Mouse (Mus musculus) retina, adult 2 months (tissue): ENCODE measurements around the gene Dtd1.

Experiments
- DNase-seq: peaks from one replicate; pipeline ENCODE4 v3.0.0-alpha.2; 2012; ENCODE audit warnings: low read depth, low spot score

Dtd1 gene

GRCm38 (mm10) chr2:144768375-144769117, 168.8 kb downstream of the Dtd1 start:
- DNase-seq: no peak

GRCm38 (mm10) chr2:144769118-144769496, 169.4 kb downstream of the Dtd1 start:
- no peak for DNase-seq

- DNase-seq: no peak
These were observed 169.9 kb downstream of the Dtd1 start for GRCm38 (mm10) chr2:144769556-144769955.

- DNase-seq: no peak
These were observed 170.8 kb downstream of the Dtd1 start for GRCm38 (mm10) chr2:144770452-144770941.

- no peak for DNase-seq
These were observed 172.1 kb downstream of the Dtd1 start for GRCm38 (mm10) chr2:144771841-144772240.

GRCm38 (mm10) chr2:144774636-144775160, 175.0 kb downstream of the Dtd1 start:
- DNase-seq: no peak

GRCm38 (mm10) chr2:144775626-144776025, 175.9 kb downstream of the Dtd1 start:
- DNase-seq: no peak

GRCm38 (mm10) chr2:144779263-144779662, 179.6 kb downstream of the Dtd1 start:
- no peak for DNase-seq

GRCm38 (mm10) chr2:144780731-144781130, 181.0 kb downstream of the Dtd1 start:
- no peak for DNase-seq

GRCm38 (mm10) chr2:144781871-144782270, 182.2 kb downstream of the Dtd1 start:
- DNase-seq: no peak

- no peak for DNase-seq
These were observed 182.8 kb downstream of the Dtd1 start for GRCm38 (mm10) chr2:144782481-144782880.

GRCm38 (mm10) chr2:144783190-144783589, 183.5 kb downstream of the Dtd1 start:
- DNase-seq: no peak

- DNase-seq: no peak
These were observed 184.1 kb downstream of the Dtd1 start for GRCm38 (mm10) chr2:144783831-144784230.

- DNase-seq: no peak
These were observed 192.1 kb downstream of the Dtd1 start for GRCm38 (mm10) chr2:144791671-144792294.

- no peak for DNase-seq
These were observed 197.8 kb downstream of the Dtd1 start for GRCm38 (mm10) chr2:144797515-144797914.

GRCm38 (mm10) chr2:144807766-144808754, 208.4 kb downstream of the Dtd1 start:
- no peak for DNase-seq
